Mouse (Mus musculus) thymus, adult 2 months (tissue): Measurements from ENCODE around the gene Nufip1.

ENCODE experiments used
- CTCF ChIP-seq: fragments of 200-500 bp; IDR thresholded peaks from 2 replicates; pipeline ENCODE4 v1.5.1; 2012; ENCODE audit warnings: mild to moderate bottlenecking, control low read depth, low read length, moderate library complexity, borderline replicate concordance; ENCODE audit not compliant: control insufficient read depth, poor library complexity, insufficient read depth; ENCODE audit errors: extremely low read depth
- POLR2A ChIP-seq: fragments of 200-500 bp; IDR thresholded peaks from 2 replicates; pipeline ENCODE4 v1.6.1; 2012; ENCODE audit warnings: mild to moderate bottlenecking, low read length, control low read depth, moderate library complexity; ENCODE audit not compliant: control insufficient read depth, poor library complexity, insufficient read depth; ENCODE audit errors: extremely low read depth

DNA sequence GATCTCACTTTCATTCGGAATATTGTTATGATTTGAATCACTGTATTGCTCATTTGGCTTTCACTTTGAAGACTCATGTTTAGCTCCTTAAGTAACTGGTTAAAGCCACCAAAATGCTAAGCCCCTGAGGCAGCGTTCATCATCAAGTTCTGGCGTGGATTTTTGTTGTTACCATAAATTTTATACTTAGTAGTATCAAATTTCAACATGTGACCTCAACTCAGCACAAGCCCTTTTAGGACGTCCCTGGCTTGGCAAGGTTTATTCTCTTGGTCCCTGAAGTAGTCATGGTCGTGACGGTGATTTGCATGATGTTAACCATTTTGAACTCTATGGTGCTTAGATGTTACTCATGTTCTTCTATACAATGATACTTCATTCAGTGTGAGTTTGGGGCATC is 36.4 kb downstream of the Nufip1 start:
- TF ChIP-seq CTCF (no peak), POLR2A (no peak)
